Mouse (Mus musculus): ENCODE measurements around the gene Mall. TPM values are rescaled to one million over a fixed set of nuclear protein-coding genes. Genes with fewer than 3 reads are reported as not detected.
A peak's percentile ranks its signal among the peaks of the same experiment; 100 is the strongest.

The Mall gene
- polyA plus RNA-seq, 1 experiment from 2014 or later: 0.61 TPM

GRCm38 (mm10) chr2:127662708-127663107 lies 67.0 kb downstream of the Mall start:
- no peaks in the 10 kb centered on the region for H3K9me3 ChIP-seq (ENCODE audit: control insufficient read depth, low read length)
- ATAC-seq (ENCODE audit: low FRiP score) (no peak), DNase-seq (ENCODE audit: low spot score, missing footprints) (no peak)
- H3K36me3 ChIP-seq (ENCODE audit: control insufficient read depth, insufficient read depth, low read length): no peaks in the 10 kb centered on the region
- H3K4me1 ChIP-seq (ENCODE audit: control insufficient read depth, insufficient read depth, low read length): no peaks in the 10 kb centered on the region
- H3K4me2 ChIP-seq: no peak overlapping the region
- no peak overlapping the region for H3K9ac ChIP-seq (ENCODE audit: low read length)
- H3K27ac ChIP-seq (ENCODE audit: low read depth, low read length): no peak overlapping the region
- 70% methylated on average over 2 of the region's 2 CpGs for WGBS
- H3K27me3 ChIP-seq (ENCODE audit: control insufficient read depth, insufficient read depth, low read length): no peaks in the 10 kb centered on the region
- H3K4me3 ChIP-seq (ENCODE audit: low read depth, low read length): no peak overlapping the region

- DNase-seq (ENCODE audit: low spot score, missing footprints) (peak; percentile 92), ATAC-seq (ENCODE audit: low FRiP score) (peak; percentile 46; the same call in 1 of the 2 replicates)
- Histone ChIP-seq H3K9ac (ENCODE audit: low read length) (peak within 1 kb of the TSS; percentile 34), H3K4me1 (ENCODE audit: control insufficient read depth, insufficient read depth, low read length) (peaks cover 6% of the 10 kb centered on the region; the same call in 1 of the 2 replicates), H3K27me3 (ENCODE audit: control insufficient read depth, insufficient read depth, low read length) (peaks cover 29% of the 10 kb centered on the region), H3K4me3 (ENCODE audit: low read depth, low read length) (peak within 1 kb of the TSS; percentile 32), H3K9me3 (ENCODE audit: control insufficient read depth, low read length) (no peaks in the 10 kb centered on the region), H3K27ac (ENCODE audit: low read depth, low read length) (no peak within 1 kb of the TSS), H3K4me2 (peak within 1 kb of the TSS; percentile 66), H3K36me3 (ENCODE audit: control insufficient read depth, insufficient read depth, low read length) (no peaks in the 10 kb centered on the region)
- whole genome bisulfite sequencing: under 1% methylated on average over 43 of the region's 43 CpGs
These were observed 73.5 kb downstream of the Mall start, which contains the start of gene Mal for GRCm38 (mm10) chr2:127656086-127656720. Gene Mal (minus strand): TSS chr2:127656695.

- Histone ChIP-seq H3K4me2 (peak overlapping the region; percentile 66; the same call in 1 of the 2 replicates), H3K9ac (ENCODE audit: low read length) (no peak overlapping the region), H3K4me3 (ENCODE audit: low read depth, low read length) (peak overlapping the region; percentile 32), H3K9me3 (ENCODE audit: control insufficient read depth, low read length) (no peaks in the 10 kb centered on the region), H3K36me3 (ENCODE audit: control insufficient read depth, insufficient read depth, low read length) (no peaks in the 10 kb centered on the region), H3K27ac (ENCODE audit: low read depth, low read length) (no peak overlapping the region), H3K4me1 (ENCODE audit: control insufficient read depth, insufficient read depth, low read length) (peaks cover 6% of the 10 kb centered on the region; the same call in 1 of the 2 replicates), H3K27me3 (ENCODE audit: control insufficient read depth, insufficient read depth, low read length) (peaks cover 29% of the 10 kb centered on the region)
- 7% methylated on average over 9 of the region's 9 CpGs for WGBS
- DNase-seq (ENCODE audit: low spot score, missing footprints) (peak; percentile 87), ATAC-seq (ENCODE audit: low FRiP score) (no peak)
These were observed 74.3 kb downstream of the Mall start for GRCm38 (mm10) chr2:127655419-127655818.

GRCm38 (mm10) chr2:127654786-127655185 lies 74.9 kb downstream of the Mall start:
- H3K9ac ChIP-seq (ENCODE audit: low read length): no peak overlapping the region
- peaks cover 29% of the 10 kb centered on the region for H3K27me3 ChIP-seq (ENCODE audit: control insufficient read depth, insufficient read depth, low read length)
- 47% methylated on average over 3 of the region's 3 CpGs for WGBS
- DNase-seq (ENCODE audit: low spot score, missing footprints) (no peak), ATAC-seq (ENCODE audit: low FRiP score) (no peak)
- H3K9me3 ChIP-seq (ENCODE audit: control insufficient read depth, low read length): no peaks in the 10 kb centered on the region
- no peak overlapping the region for H3K4me2 ChIP-seq
- no peak overlapping the region for H3K4me3 ChIP-seq (ENCODE audit: low read depth, low read length)
- H3K4me1 ChIP-seq (ENCODE audit: control insufficient read depth, insufficient read depth, low read length): peaks cover 6% of the 10 kb centered on the region; the same call in 1 of the 2 replicates
- H3K36me3 ChIP-seq (ENCODE audit: control insufficient read depth, insufficient read depth, low read length): no peaks in the 10 kb centered on the region
- H3K27ac ChIP-seq (ENCODE audit: low read depth, low read length): no peak overlapping the region

Other genes starting within 250 kb of the Mall start
- 3.9 and 4.4 TPM in 2 replicates for gene Kcnip3, start 207.8 kb downstream of the Mall start, polyA plus RNA-seq (2014; fragmentation: Nextera tagmentation; extraction: Ambion mirVana)
- gene Prom2, start 188.5 kb downstream of the Mall start, polyA plus RNA-seq (2014; fragmentation: Nextera tagmentation; extraction: Ambion mirVana): 0.32 TPM in 1 of 2 replicates, not detected in the other
- gene Zfp661, start 142.8 kb downstream of the Mall start, polyA plus RNA-seq (2014; fragmentation: Nextera tagmentation; extraction: Ambion mirVana): 8.9 and 9.2 TPM in 2 replicates
- 159 and 170 TPM in 2 replicates for gene Mrps5, start 142.7 kb downstream of the Mall start, polyA plus RNA-seq (2014; fragmentation: Nextera tagmentation; extraction: Ambion mirVana)
- 0.77 and 1.9 TPM in 2 replicates for gene Mal, start 73.2 kb downstream of the Mall start, polyA plus RNA-seq (2014; fragmentation: Nextera tagmentation; extraction: Ambion mirVana)
- gene Nphp1, start 59.0 kb upstream of the Mall start, polyA plus RNA-seq (2014; fragmentation: Nextera tagmentation; extraction: Ambion mirVana): 35.5 and 36.5 TPM in 2 replicates
- gene Mtln, start 62.6 kb upstream of the Mall start, polyA plus RNA-seq (2014; fragmentation: Nextera tagmentation; extraction: Ambion mirVana): 30.1 and 30.8 TPM in 2 replicates
- 33.7 and 37.5 TPM in 2 replicates for gene Bub1, start 101.9 kb upstream of the Mall start, polyA plus RNA-seq (2014; fragmentation: Nextera tagmentation; extraction: Ambion mirVana)
- gene Acoxl, start 108.9 kb upstream of the Mall start, polyA plus RNA-seq (2014; fragmentation: Nextera tagmentation; extraction: Ambion mirVana): 0.18 TPM in 1 of 2 replicates, not detected in the other

Measured in midbrain, embryonic 11.5 days (tissue).